Mouse (Mus musculus): ENCODE data around the gene Cenpe.

GRCm38 (mm10) chr3:135232058-135232457 lies 19.7 kb downstream of the Cenpe start:
- no peak for TF ChIP-seq POLR2A (IDR thresholded peaks at IDR 0.05; ENCODE audit: low read depth, low read length)
- TF ChIP-seq CTCF (IDR thresholded peaks at IDR 0.05; ENCODE audit: extremely low read depth, insufficient read length, insufficient replicate concordance, low read depth, low read length): no peak

Data from small intestine, adult 2 months (tissue).